Mouse (Mus musculus) stomach, embryonic 16.5 days (tissue): ENCODE measurements around the gene Olfr1386. TPM values are rescaled to one million over a fixed set of nuclear protein-coding genes. Genes with fewer than 3 reads are reported as not detected.
"Not testable (repeated sequence)": the region's sequence is repeated elsewhere in the genome, so short reads cannot be mapped to it uniquely, and the experiment has no call there.

Experiments
- ATAC-seq: fragments of 200-750 bp; cut with Nextera tagmentation; 2 replicates; pipeline ENCODE4 v1.8.0; 2017; ENCODE audit warnings: moderate number of reproducible peaks, moderate TSS enrichment; ENCODE audit not compliant: insufficient read depth, low FRiP score
- H3K27ac ChIP-seq: fragments of 300-500 bp; sonication (generic); 2 replicates; pipeline ENCODE4 v1.5.1; 2014; ENCODE audit warnings: low read length
- H3K27me3 ChIP-seq: fragments of 300-500 bp; sonication (generic); 2 replicates; pipeline ENCODE4 v1.6.1; 2014; ENCODE audit warnings: low read length, control low read depth, mixed read lengths; ENCODE audit not compliant: control insufficient read depth, insufficient read depth
- H3K36me3 ChIP-seq: fragments of 300-500 bp; sonication (generic); 2 replicates; pipeline ENCODE4 v1.6.1; 2014; ENCODE audit warnings: low read length; ENCODE audit not compliant: control insufficient read depth, insufficient read depth
- H3K4me1 ChIP-seq: fragments of 300-500 bp; sonication (generic); 2 replicates; pipeline ENCODE4 v1.6.1; 2014; ENCODE audit warnings: low read length, control low read depth, mixed read lengths; ENCODE audit not compliant: control insufficient read depth, insufficient read depth
- H3K4me2 ChIP-seq: fragments of 300-500 bp; sonication (generic); 2 replicates; pipeline ENCODE4 v1.6.1; 2014; ENCODE audit warnings: low read depth, low read length, mixed read lengths
- H3K4me3 ChIP-seq: fragments of 300-500 bp; sonication (generic); replicated peaks from 2 replicates; pipeline ENCODE4 v1.5.1; 2014; ENCODE audit warnings: mild to moderate bottlenecking, low read length
- H3K9ac ChIP-seq: fragments of 300-500 bp; sonication (generic); 2 replicates; pipeline ENCODE4 v1.6.1; 2014; ENCODE audit warnings: low read length
- H3K9me3 ChIP-seq: fragments of 300-500 bp; sonication (generic); replicated peaks from 2 replicates; pipeline ENCODE4 v1.6.1; 2016; ENCODE audit warnings: low read length, control low read depth; ENCODE audit not compliant: control insufficient read depth
- WGBS: fragments of 180-500 bp; shearing (Covaris S2); extraction: QIAGEN DNeasy Blood & Tissue Kit; methylation state at CpG from one replicate; pipeline ENCODE4 v1.1.7; 2014; 5-methylcytosine and 5-hydroxymethylcytosine counted together
- polyA plus RNA-seq: library from polyadenylated mRNA; unstranded; fragments of >200 nt; fragmentation: Nextera tagmentation; extraction: Ambion mirVana; gene quantifications from 2 replicates; pipeline ENCODE4 v1.2.1, GENCODE M21; 2015

The Olfr1386 gene
- not detected in 2 replicates for polyA plus RNA-seq

- H3K27ac ChIP-seq, H3K36me3 ChIP-seq, H3K4me1 ChIP-seq, H3K4me3 ChIP-seq, H3K27me3 ChIP-seq, H3K4me2 ChIP-seq, H3K9me3 ChIP-seq, H3K9ac ChIP-seq, ATAC-seq: not testable (repeated sequence)
- WGBS = 78% methylated on average over 2 of the region's 3 CpGs
These were observed at the start of gene Olfr1386 for GRCm38 (mm10) chr11:49464746-49465145. Gene Olfr1386, plus strand, starts transcription at chr11:49465046.

GRCm38 (mm10) chr11:49422767-49423166 lies 42.1 kb upstream of the Olfr1386 start, which contains the start of gene Olfr1389:
Gene Olfr1389, plus strand, starts transcription at chr11:49423067.
- H3K9ac ChIP-seq = no peak within 1 kb of the TSS
- no peaks in the 10 kb centered on the region for H3K9me3 ChIP-seq
- H3K4me2 ChIP-seq = no peak within 1 kb of the TSS
- H3K27ac ChIP-seq = no peak within 1 kb of the TSS
- no peaks in the 10 kb centered on the region for H3K27me3 ChIP-seq
- no peak for ATAC-seq
- no peak within 1 kb of the TSS for H3K4me3 ChIP-seq
- H3K4me1 ChIP-seq = no peaks in the 10 kb centered on the region
- 93% methylated on average over 2 of the region's 2 CpGs for WGBS
- H3K36me3 ChIP-seq = no peaks in the 10 kb centered on the region

GRCm38 (mm10) chr11:49425257-49425927 lies 39.5 kb upstream of the Olfr1386 start:
- Histone ChIP-seq H3K4me1 (no peaks in the 10 kb centered on the region), H3K9me3 (no peaks in the 10 kb centered on the region), H3K9ac (no peak overlapping the region), H3K27ac (no peak overlapping the region), H3K4me2 (no peak overlapping the region), H3K36me3 (no peaks in the 10 kb centered on the region), H3K4me3 (no peak overlapping the region), H3K27me3 (no peaks in the 10 kb centered on the region)
- WGBS = 91% methylated on average over 1 of the region's 1 CpGs
- ATAC-seq = no peak

GRCm38 (mm10) chr11:49429641-49430040 lies 35.2 kb upstream of the Olfr1386 start:
- 88% methylated on average over 2 of the region's 2 CpGs for WGBS
- Histone ChIP-seq H3K9ac (no peak overlapping the region), H3K4me1 (no peaks in the 10 kb centered on the region), H3K27ac (no peak overlapping the region), H3K36me3 (no peaks in the 10 kb centered on the region), H3K4me2 (no peak overlapping the region), H3K27me3 (no peaks in the 10 kb centered on the region), H3K9me3 (peaks cover 3% of the 10 kb centered on the region; the same call in 1 of the 2 replicates), H3K4me3 (no peak overlapping the region)
- ATAC-seq = no peak

GRCm38 (mm10) chr11:49436411-49436810 lies 28.4 kb upstream of the Olfr1386 start, which contains the start of gene Olfr1388:
Gene Olfr1388, plus strand, starts transcription at chr11:49436624.
- no peak within 1 kb of the TSS for H3K9ac ChIP-seq
- no peaks in the 10 kb centered on the region for H3K36me3 ChIP-seq
- H3K27me3 ChIP-seq = no peaks in the 10 kb centered on the region
- ATAC-seq = no peak
- no peaks in the 10 kb centered on the region for H3K4me1 ChIP-seq
- no peak within 1 kb of the TSS for H3K27ac ChIP-seq
- 49% methylated on average over 3 of the region's 3 CpGs for WGBS
- H3K9me3 ChIP-seq = peaks cover 3% of the 10 kb centered on the region; the same call in 1 of the 2 replicates
- H3K4me2 ChIP-seq = no peak within 1 kb of the TSS
- H3K4me3 ChIP-seq = no peak within 1 kb of the TSS

- no peak within 1 kb of the TSS for H3K27ac ChIP-seq
- ATAC-seq = no peak
- H3K27me3 ChIP-seq = no peaks in the 10 kb centered on the region
- no peak within 1 kb of the TSS for H3K9ac ChIP-seq
- no peaks in the 10 kb centered on the region for H3K4me1 ChIP-seq
- H3K36me3 ChIP-seq = no peaks in the 10 kb centered on the region
- 96% methylated on average over 1 of the region's 1 CpGs for WGBS
- H3K4me3 ChIP-seq = no peak within 1 kb of the TSS
- no peak within 1 kb of the TSS for H3K4me2 ChIP-seq
- H3K9me3 ChIP-seq = no peaks in the 10 kb centered on the region
These were observed 9.8 kb upstream of the Olfr1386 start, which contains the start of gene Olfr1387 for GRCm38 (mm10) chr11:49455043-49455442. Gene Olfr1387, plus strand, starts transcription at chr11:49455343.

- no peaks in the 10 kb centered on the region for H3K9me3 ChIP-seq
- H3K4me3 ChIP-seq = no peak overlapping the region
- no peaks in the 10 kb centered on the region for H3K27me3 ChIP-seq
- H3K27ac ChIP-seq = no peak overlapping the region
- H3K4me1 ChIP-seq = no peaks in the 10 kb centered on the region
- no peak overlapping the region for H3K4me2 ChIP-seq
- WGBS = 38% methylated on average over 4 of the region's 4 CpGs
- ATAC-seq = no peak
- H3K36me3 ChIP-seq = no peaks in the 10 kb centered on the region
- no peak overlapping the region for H3K9ac ChIP-seq
These were observed 21.1 kb downstream of the Olfr1386 start for GRCm38 (mm10) chr11:49485973-49486372.

- not testable (repeated sequence) for ATAC-seq, H3K9me3 ChIP-seq, H3K9ac ChIP-seq, H3K27ac ChIP-seq, H3K4me2 ChIP-seq, H3K4me1 ChIP-seq, H3K27me3 ChIP-seq, H3K4me3 ChIP-seq, H3K36me3 ChIP-seq
- WGBS = 62% methylated on average over 1 of the region's 1 CpGs
These were observed 23.9 kb downstream of the Olfr1386 start, which contains the start of gene Olfr1385 for GRCm38 (mm10) chr11:49488770-49489169. Gene Olfr1385, plus strand, starts transcription at chr11:49489070.

GRCm38 (mm10) chr11:49518086-49518485 lies 53.2 kb downstream of the Olfr1386 start:
- ATAC-seq = no peak
- Histone ChIP-seq H3K9me3 (no peaks in the 10 kb centered on the region), H3K27me3 (no peaks in the 10 kb centered on the region), H3K36me3 (no peaks in the 10 kb centered on the region), H3K9ac (no peak overlapping the region), H3K4me1 (no peaks in the 10 kb centered on the region), H3K4me2 (no peak overlapping the region), H3K27ac (no peak overlapping the region), H3K4me3 (no peak overlapping the region)
- 69% methylated on average over 5 of the region's 5 CpGs for WGBS
